Mouse (Mus musculus): Measurements from ENCODE around the gene Zdhhc7. TPM values are rescaled to one million over a fixed set of nuclear protein-coding genes. Genes with fewer than 3 reads are reported as not detected.

Zdhhc7 gene
- polyA plus RNA-seq, 1 experiment from 2014 or later = 21.3 TPM

- WGBS = 91% methylated on average over 7 of the region's 7 CpGs
- Histone ChIP-seq H3K4me1 (ENCODE audit: control insufficient read depth, insufficient read depth, low read length) (no peaks in the 10 kb centered on the region), H3K27ac (ENCODE audit: low read depth, low read length) (no peak overlapping the region), H3K9me3 (ENCODE audit: control insufficient read depth, low read length) (no peaks in the 10 kb centered on the region), H3K9ac (replicated peaks; ENCODE audit: low read depth, low read length) (no peak overlapping the region), H3K27me3 (ENCODE audit: control insufficient read depth, insufficient read depth, low read length) (no peaks in the 10 kb centered on the region), H3K36me3 (ENCODE audit: control insufficient read depth, insufficient read depth, low read length) (no peaks in the 10 kb centered on the region), H3K4me2 (ENCODE audit: low read depth, low read length) (no peak overlapping the region), H3K4me3 (ENCODE audit: low read depth, low read length) (no peak overlapping the region)
- ATAC-seq (ENCODE audit: low read depth) = no peak
These were observed 34.4 kb upstream of the Zdhhc7 start for GRCm38 (mm10) chr8:120135687-120136086.

- Histone ChIP-seq H3K4me3 (ENCODE audit: low read depth, low read length) (no peak overlapping the region), H3K27ac (ENCODE audit: low read depth, low read length) (no peak overlapping the region), H3K9me3 (ENCODE audit: control insufficient read depth, low read length) (no peaks in the 10 kb centered on the region), H3K4me2 (ENCODE audit: low read depth, low read length) (no peak overlapping the region), H3K27me3 (ENCODE audit: control insufficient read depth, insufficient read depth, low read length) (no peaks in the 10 kb centered on the region), H3K9ac (replicated peaks; ENCODE audit: low read depth, low read length) (no peak overlapping the region), H3K36me3 (ENCODE audit: control insufficient read depth, insufficient read depth, low read length) (no peaks in the 10 kb centered on the region), H3K4me1 (ENCODE audit: control insufficient read depth, insufficient read depth, low read length) (no peaks in the 10 kb centered on the region)
- no peak for ATAC-seq (ENCODE audit: low read depth)
- 89% methylated on average over 7 of the region's 7 CpGs for WGBS
These were observed 31.9 kb upstream of the Zdhhc7 start for GRCm38 (mm10) chr8:120133169-120133568.

DNA sequence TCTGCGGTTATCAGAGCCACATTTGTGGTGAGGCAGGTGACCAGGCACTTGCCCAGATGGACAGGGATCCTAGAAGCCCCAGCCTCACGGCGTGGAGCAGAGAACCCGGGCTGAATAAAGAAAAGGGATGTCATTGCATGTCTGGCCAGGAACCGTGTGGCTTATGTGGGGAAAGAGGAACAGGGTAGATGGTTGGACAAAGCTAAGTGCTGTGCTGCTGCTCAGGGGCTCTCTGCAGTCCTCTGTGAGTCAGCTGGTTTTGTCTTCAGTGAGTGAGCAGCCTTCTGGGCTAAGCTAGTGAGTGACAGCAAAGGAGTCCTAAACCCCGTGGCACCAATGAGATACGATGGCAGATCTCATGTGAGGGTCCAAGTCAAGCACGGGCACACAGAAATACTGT is 29.9 kb upstream of the Zdhhc7 start:
- Histone ChIP-seq H3K27me3 (ENCODE audit: control insufficient read depth, insufficient read depth, low read length) (no peaks in the 10 kb centered on the region), H3K36me3 (ENCODE audit: control insufficient read depth, insufficient read depth, low read length) (no peaks in the 10 kb centered on the region), H3K4me2 (ENCODE audit: low read depth, low read length) (no peak overlapping the region), H3K9me3 (ENCODE audit: control insufficient read depth, low read length) (no peaks in the 10 kb centered on the region), H3K4me3 (ENCODE audit: low read depth, low read length) (no peak overlapping the region), H3K4me1 (ENCODE audit: control insufficient read depth, insufficient read depth, low read length) (peaks cover 5% of the 10 kb centered on the region; the same call in 1 of the 2 replicates), H3K9ac (replicated peaks; ENCODE audit: low read depth, low read length) (no peak overlapping the region), H3K27ac (ENCODE audit: low read depth, low read length) (no peak overlapping the region)
- WGBS = 80% methylated on average over 8 of the region's 8 CpGs
- ATAC-seq (ENCODE audit: low read depth) = no peak

DNA sequence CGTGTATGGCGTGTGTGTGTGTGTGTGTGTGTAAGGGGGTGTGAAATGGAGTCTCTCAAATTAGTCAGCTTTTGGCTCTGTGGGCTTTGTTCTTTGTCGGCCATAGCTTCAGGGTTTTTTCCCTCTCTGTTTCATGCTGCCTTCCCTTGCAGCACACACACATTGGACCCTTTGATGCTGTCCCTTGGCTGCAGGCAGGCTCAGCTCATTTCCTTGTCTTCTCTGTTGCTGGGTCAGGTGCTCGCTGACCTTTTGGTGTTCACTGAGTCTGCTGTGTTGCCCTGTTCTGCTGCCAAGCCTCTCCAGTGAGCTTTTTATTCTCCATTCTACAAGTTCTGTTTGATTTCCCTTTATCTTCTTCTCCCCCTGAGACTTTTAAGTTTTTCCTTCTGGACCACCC is 28.3 kb upstream of the Zdhhc7 start:
- Histone ChIP-seq H3K9ac (replicated peaks; ENCODE audit: low read depth, low read length) (no peak overlapping the region), H3K4me1 (ENCODE audit: control insufficient read depth, insufficient read depth, low read length) (peaks cover 5% of the 10 kb centered on the region; the same call in 1 of the 2 replicates), H3K27me3 (ENCODE audit: control insufficient read depth, insufficient read depth, low read length) (no peaks in the 10 kb centered on the region), H3K36me3 (ENCODE audit: control insufficient read depth, insufficient read depth, low read length) (no peaks in the 10 kb centered on the region), H3K4me2 (ENCODE audit: low read depth, low read length) (no peak overlapping the region), H3K27ac (ENCODE audit: low read depth, low read length) (no peak overlapping the region), H3K4me3 (ENCODE audit: low read depth, low read length) (no peak overlapping the region), H3K9me3 (ENCODE audit: control insufficient read depth, low read length) (no peaks in the 10 kb centered on the region)
- ATAC-seq (ENCODE audit: low read depth) = no peak
- 54% methylated on average over 4 of the region's 4 CpGs for WGBS

DNA sequence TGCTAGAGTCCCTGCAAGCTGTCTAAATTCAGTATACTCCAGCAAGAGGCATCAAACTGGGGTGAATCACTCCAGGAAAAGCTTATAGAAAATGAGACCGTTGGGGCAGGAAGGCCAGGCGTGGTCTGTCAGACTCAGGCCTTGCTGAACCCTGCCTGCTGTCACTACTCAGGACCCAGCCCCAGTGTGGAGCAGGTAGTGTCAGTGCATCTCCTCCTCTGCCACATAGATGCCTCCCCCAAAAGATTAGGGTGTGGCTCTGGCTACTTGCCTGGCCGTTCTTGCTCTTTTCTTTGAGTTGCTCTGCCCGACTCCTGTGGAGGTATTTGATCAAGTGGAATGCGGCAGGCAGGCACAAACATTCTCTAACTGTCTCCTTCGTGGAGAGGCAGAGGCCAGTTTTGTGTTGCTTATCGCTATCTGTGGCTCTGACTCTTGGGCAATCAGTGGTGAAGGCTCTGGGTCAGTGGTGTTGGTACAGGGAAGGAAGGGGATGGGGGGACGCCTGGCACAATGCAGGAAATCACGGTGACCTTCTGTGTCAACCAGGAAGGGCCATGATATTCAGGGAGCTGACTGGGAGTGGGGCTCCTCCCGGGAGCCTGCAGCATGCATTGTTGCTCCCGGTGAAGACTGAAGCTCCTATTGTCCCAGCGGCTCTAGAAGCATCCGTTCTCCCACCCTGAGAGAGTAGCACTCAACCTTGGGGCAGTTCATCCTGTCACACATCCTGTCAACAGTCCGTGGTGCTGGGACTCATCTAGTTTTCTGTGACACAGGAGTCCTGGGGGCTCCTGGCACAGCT is 25.3 kb upstream of the Zdhhc7 start:
- Histone ChIP-seq H3K27ac (ENCODE audit: low read depth, low read length) (no peak overlapping the region; the same call in 1 of the 2 replicates), H3K9me3 (ENCODE audit: control insufficient read depth, low read length) (no peaks in the 10 kb centered on the region), H3K4me3 (ENCODE audit: low read depth, low read length) (no peak overlapping the region), H3K4me1 (ENCODE audit: control insufficient read depth, insufficient read depth, low read length) (peaks cover 5% of the 10 kb centered on the region; the same call in 1 of the 2 replicates), H3K27me3 (ENCODE audit: control insufficient read depth, insufficient read depth, low read length) (no peaks in the 10 kb centered on the region), H3K9ac (replicated peaks; ENCODE audit: low read depth, low read length) (no peak overlapping the region; the same call in 1 of the 2 replicates), H3K36me3 (ENCODE audit: control insufficient read depth, insufficient read depth, low read length) (no peaks in the 10 kb centered on the region), H3K4me2 (ENCODE audit: low read depth, low read length) (no peak overlapping the region)
- no peak for ATAC-seq (ENCODE audit: low read depth)
- 35% methylated on average over 14 of the region's 14 CpGs for WGBS

DNA sequence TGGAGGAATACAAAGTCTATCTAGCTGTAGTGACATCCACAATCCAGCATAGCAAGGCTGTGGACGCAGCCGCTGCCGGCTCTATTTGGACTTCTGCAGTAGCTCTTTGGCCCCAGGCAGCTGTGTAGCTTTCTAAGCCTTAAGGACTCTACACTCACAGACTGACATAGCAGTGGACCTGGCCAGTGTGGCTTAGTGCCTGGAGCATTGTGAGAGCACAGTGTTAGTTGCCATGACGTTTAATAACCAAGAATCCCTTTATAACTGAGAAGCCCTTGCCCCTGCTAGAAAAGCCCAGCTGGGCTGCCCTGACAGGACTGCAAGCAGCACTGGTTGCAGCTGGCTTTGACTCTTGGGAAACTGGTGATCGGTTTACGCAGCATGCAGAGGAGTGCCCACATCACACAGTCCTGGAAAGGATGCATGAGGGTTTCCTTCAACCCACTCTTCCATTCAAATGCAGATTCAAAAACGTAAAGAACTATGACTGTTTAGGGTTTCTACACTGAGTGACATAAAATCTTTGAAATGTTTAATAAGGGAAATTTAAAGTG is 23.6 kb upstream of the Zdhhc7 start:
- Histone ChIP-seq H3K4me1 (ENCODE audit: control insufficient read depth, insufficient read depth, low read length) (peaks cover 5% of the 10 kb centered on the region; the same call in 1 of the 2 replicates), H3K4me2 (ENCODE audit: low read depth, low read length) (no peak overlapping the region), H3K36me3 (ENCODE audit: control insufficient read depth, insufficient read depth, low read length) (no peaks in the 10 kb centered on the region), H3K27me3 (ENCODE audit: control insufficient read depth, insufficient read depth, low read length) (no peaks in the 10 kb centered on the region), H3K9me3 (ENCODE audit: control insufficient read depth, low read length) (no peaks in the 10 kb centered on the region), H3K4me3 (ENCODE audit: low read depth, low read length) (no peak overlapping the region), H3K9ac (replicated peaks; ENCODE audit: low read depth, low read length) (no peak overlapping the region), H3K27ac (ENCODE audit: low read depth, low read length) (no peak overlapping the region)
- ATAC-seq (ENCODE audit: low read depth) = no peak
- 41% methylated on average over 7 of the region's 7 CpGs for WGBS

GRCm38 (mm10) chr8:120124261-120124660 is 23.0 kb upstream of the Zdhhc7 start:
- no peaks in the 10 kb centered on the region for H3K36me3 ChIP-seq (ENCODE audit: control insufficient read depth, insufficient read depth, low read length)
- no peaks in the 10 kb centered on the region for H3K9me3 ChIP-seq (ENCODE audit: control insufficient read depth, low read length)
- H3K27me3 ChIP-seq (ENCODE audit: control insufficient read depth, insufficient read depth, low read length) = no peaks in the 10 kb centered on the region
- ATAC-seq (ENCODE audit: low read depth) = no peak
- no peak overlapping the region for H3K4me2 ChIP-seq (ENCODE audit: low read depth, low read length)
- WGBS = 63% methylated on average over 6 of the region's 6 CpGs
- H3K4me3 ChIP-seq (ENCODE audit: low read depth, low read length) = no peak overlapping the region
- no peak overlapping the region for H3K9ac ChIP-seq (replicated peaks; ENCODE audit: low read depth, low read length)
- H3K4me1 ChIP-seq (ENCODE audit: control insufficient read depth, insufficient read depth, low read length) = peaks cover 5% of the 10 kb centered on the region; the same call in 1 of the 2 replicates
- no peak overlapping the region for H3K27ac ChIP-seq (ENCODE audit: low read depth, low read length)

DNA sequence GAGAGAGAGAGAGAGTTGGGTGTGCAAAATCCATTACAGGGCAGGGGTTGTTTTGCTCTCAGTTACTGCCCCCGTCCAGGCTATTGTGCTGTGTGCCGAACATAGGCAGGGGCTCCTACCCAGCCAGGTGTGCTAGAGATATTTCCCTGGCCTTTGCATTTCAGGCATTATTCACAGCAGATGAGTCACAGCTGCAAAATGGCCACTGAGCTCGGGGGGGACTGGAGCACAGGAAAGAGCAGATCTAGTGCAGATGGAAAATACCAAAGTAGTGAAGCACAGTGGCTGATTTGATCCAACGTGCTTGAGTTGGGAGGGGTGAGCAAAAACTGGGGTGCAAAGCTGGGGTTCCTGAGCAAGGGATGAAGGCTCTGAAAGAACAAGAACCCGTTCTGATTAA is 19.7 kb upstream of the Zdhhc7 start:
- Histone ChIP-seq H3K9me3 (ENCODE audit: control insufficient read depth, low read length) (no peaks in the 10 kb centered on the region), H3K4me2 (ENCODE audit: low read depth, low read length) (no peak overlapping the region), H3K4me1 (ENCODE audit: control insufficient read depth, insufficient read depth, low read length) (no peaks in the 10 kb centered on the region), H3K4me3 (ENCODE audit: low read depth, low read length) (no peak overlapping the region), H3K36me3 (ENCODE audit: control insufficient read depth, insufficient read depth, low read length) (no peaks in the 10 kb centered on the region), H3K27me3 (ENCODE audit: control insufficient read depth, insufficient read depth, low read length) (no peaks in the 10 kb centered on the region), H3K9ac (replicated peaks; ENCODE audit: low read depth, low read length) (no peak overlapping the region), H3K27ac (ENCODE audit: low read depth, low read length) (no peak overlapping the region)
- no peak for ATAC-seq (ENCODE audit: low read depth)
- 63% methylated on average over 5 of the region's 5 CpGs for WGBS

GRCm38 (mm10) chr8:120119931-120120330 is 18.6 kb upstream of the Zdhhc7 start:
- Histone ChIP-seq H3K4me1 (ENCODE audit: control insufficient read depth, insufficient read depth, low read length) (no peaks in the 10 kb centered on the region), H3K4me3 (ENCODE audit: low read depth, low read length) (no peak overlapping the region), H3K9me3 (ENCODE audit: control insufficient read depth, low read length) (no peaks in the 10 kb centered on the region), H3K4me2 (ENCODE audit: low read depth, low read length) (no peak overlapping the region), H3K36me3 (ENCODE audit: control insufficient read depth, insufficient read depth, low read length) (no peaks in the 10 kb centered on the region), H3K9ac (replicated peaks; ENCODE audit: low read depth, low read length) (no peak overlapping the region), H3K27me3 (ENCODE audit: control insufficient read depth, insufficient read depth, low read length) (no peaks in the 10 kb centered on the region), H3K27ac (ENCODE audit: low read depth, low read length) (no peak overlapping the region)
- WGBS = 82% methylated on average over 6 of the region's 6 CpGs
- no peak for ATAC-seq (ENCODE audit: low read depth)

Measured in neural tube, embryonic 14.5 days (tissue).